In genomic region chr16:13668402-13669108, GRCm38 (mm10) we compare ENCODE assay signal across 8 mouse cellular contexts. TPM values are rescaled to one million over a fixed set of nuclear protein-coding genes. Genes with fewer than 3 reads are reported as not detected.
DNase-seq lines count a peak whose midpoint lies in the region; ATAC-seq lines count a peak whose summit lies in the region.

No protein-coding gene starts in this region.

- DNase-seq in heart, postnatal 25 days (ENCODE audit: low spot score), result no peak
- peak; percentile 74 for DNase-seq in MEL-GATA-1-ER (ENCODE audit: extremely low read depth, low read depth)
- peak; percentile 54 for DNase-seq in forebrain, embryonic 11.5 days (ENCODE audit: low spot score)
- no peak for DNase-seq in adrenal gland, postnatal 14 days
- no peak for DNase-seq in urinary bladder, postnatal 36 days (ENCODE audit: low spot score in 2 of 2)

- H3K9ac ChIP-seq in heart, embryonic 14.5 days (ENCODE audit: low read length), result peak overlapping the region; percentile 76; the same call in 1 of the 2 replicates
- H3K9ac ChIP-seq in forebrain, embryonic 11.5 days (ENCODE audit: low read length), result peak overlapping the region; percentile 74
- peak overlapping the region; percentile 73; the same call in 1 of the 2 replicates for H3K9ac ChIP-seq in limb, embryonic 12.5 days (replicated peaks)
- H3K9ac ChIP-seq in stomach, embryonic 16.5 days (ENCODE audit: low read length), result peak overlapping the region; percentile 86

- peak overlapping the region; percentile 72 for H3K4me2 ChIP-seq in heart, embryonic 14.5 days (ENCODE audit: low read length)
- H3K4me2 ChIP-seq in forebrain, embryonic 11.5 days (ENCODE audit: low read depth, low read length, severe bottlenecking), result peak overlapping the region; percentile 8; the same call in 1 of the 2 replicates
- H3K4me2 ChIP-seq in limb, embryonic 12.5 days, result peak overlapping the region; percentile 77
- H3K4me2 ChIP-seq in stomach, embryonic 16.5 days (ENCODE audit: low read depth, low read length), result peak overlapping the region; percentile 69

- peaks cover 26% of the 10 kb centered on the region for H3K36me3 ChIP-seq in heart, embryonic 14.5 days (ENCODE audit: control insufficient read depth, insufficient read depth, low read length)
- H3K36me3 ChIP-seq in forebrain, embryonic 11.5 days (ENCODE audit: control insufficient read depth, insufficient read depth, low read length), result no peaks in the 10 kb centered on the region
- H3K36me3 ChIP-seq in limb, embryonic 12.5 days, result peaks cover 14% of the 10 kb centered on the region
- no peaks in the 10 kb centered on the region for H3K36me3 ChIP-seq in stomach, embryonic 16.5 days (ENCODE audit: control insufficient read depth, insufficient read depth, low read length)

- H3K4me3 ChIP-seq in heart, embryonic 14.5 days (ENCODE audit: control insufficient read depth in 1 of 2, insufficient read depth in 1 of 2, low read depth in 1 of 2, low read length in 2 of 2), result peak overlapping the region; percentile 59 to 64; a peak in 3 of 4 replicates
- peak overlapping the region; percentile 54 for H3K4me3 ChIP-seq in forebrain, embryonic 11.5 days (ENCODE audit: low read depth, low read length)
- peak overlapping the region; percentile 71 for H3K4me3 ChIP-seq in limb, embryonic 12.5 days (replicated peaks)
- peak overlapping the region; percentile 84 for H3K4me3 ChIP-seq in stomach, embryonic 16.5 days (replicated peaks; ENCODE audit: low read length)

- H3K27me3 ChIP-seq in heart, embryonic 14.5 days (ENCODE audit: control insufficient read depth, insufficient read depth, low read length), result no peaks in the 10 kb centered on the region
- H3K27me3 ChIP-seq in forebrain, embryonic 11.5 days (ENCODE audit: control insufficient read depth, insufficient read depth, low read length), result no peaks in the 10 kb centered on the region
- H3K27me3 ChIP-seq in limb, embryonic 12.5 days, result no peaks in the 10 kb centered on the region
- no peaks in the 10 kb centered on the region for H3K27me3 ChIP-seq in stomach, embryonic 16.5 days (ENCODE audit: control insufficient read depth, insufficient read depth, low read length)

- 66% methylated on average over 10 of the region's 10 CpGs for WGBS in heart, embryonic 14.5 days
- WGBS in forebrain, embryonic 11.5 days, result 78% methylated on average over 10 of the region's 10 CpGs
- WGBS in limb, embryonic 12.5 days, result 80% methylated on average over 10 of the region's 10 CpGs
- WGBS in stomach, embryonic 16.5 days, result 73% methylated on average over 10 of the region's 10 CpGs

- intact Hi-C loops in heart, postnatal 25 days (cut with DNase I), result no loop called here

- no peaks in the 10 kb centered on the region for H3K9me3 ChIP-seq in heart, embryonic 14.5 days (ENCODE audit: control insufficient read depth, low read length)
- H3K9me3 ChIP-seq in forebrain, embryonic 11.5 days (ENCODE audit: control insufficient read depth, low read length), result no peaks in the 10 kb centered on the region
- no peaks in the 10 kb centered on the region for H3K9me3 ChIP-seq in limb, embryonic 12.5 days
- no peaks in the 10 kb centered on the region for H3K9me3 ChIP-seq in stomach, embryonic 16.5 days (replicated peaks; ENCODE audit: control insufficient read depth, low read length)

- H3K27ac ChIP-seq in heart, embryonic 14.5 days (replicated peaks in 1 of 2; ENCODE audit: control insufficient read depth in 1 of 2, insufficient read depth in 1 of 2, low read depth in 2 of 2, low read length in 2 of 2), result peak overlapping the region; percentile 29 to 65; a peak in 2 of 4 replicates
- H3K27ac ChIP-seq in forebrain, embryonic 11.5 days (ENCODE audit: low read depth, low read length), result no peak overlapping the region
- H3K27ac ChIP-seq in limb, embryonic 12.5 days, result peak overlapping the region; percentile 83
- peak overlapping the region; percentile 72 for H3K27ac ChIP-seq in stomach, embryonic 16.5 days (ENCODE audit: low read length)

- H3K4me1 ChIP-seq in heart, embryonic 14.5 days (ENCODE audit: control insufficient read depth in 2 of 2, insufficient read depth in 2 of 2, low read length in 2 of 2), result peaks cover 7 to 20% of the 10 kb centered on the region in 2 experiments; a peak in 3 of 4 replicates
- H3K4me1 ChIP-seq in forebrain, embryonic 11.5 days (replicated peaks; ENCODE audit: control insufficient read depth, insufficient read depth, low read length), result peaks cover 7% of the 10 kb centered on the region; the same call in 1 of the 2 replicates
- H3K4me1 ChIP-seq in limb, embryonic 12.5 days (replicated peaks), result peaks cover 17% of the 10 kb centered on the region
- H3K4me1 ChIP-seq in stomach, embryonic 16.5 days (ENCODE audit: control insufficient read depth, insufficient read depth, low read length), result peaks cover 18% of the 10 kb centered on the region; the same call in 1 of the 2 replicates

- ATAC-seq in heart, embryonic 14.5 days (ENCODE audit: insufficient number of reproducible peaks, insufficient read depth, low FRiP score, low read depth), result no peak
- ATAC-seq in forebrain, embryonic 11.5 days (replicated peaks; ENCODE audit: low FRiP score), result peak; percentile 0; the same call in 1 of the 2 replicates
- ATAC-seq in limb, embryonic 12.5 days (ENCODE audit: insufficient number of reproducible peaks, insufficient read depth, low FRiP score, low TSS enrichment, low read depth), result no peak
- ATAC-seq in stomach, embryonic 16.5 days (ENCODE audit: insufficient read depth, low FRiP score), result no peak

RNA-seq across cellular contexts. Expression of gene Parn, which starts 0.6 kb away (rescaled TPM):
- polyA plus RNA-seq in heart, embryonic 14.5 days (2014; fragmentation: Nextera tagmentation; extraction: Ambion mirVana), result 28.2 and 29.6 TPM in 2 replicates
- 10 to 100 TPM in 1 of 2 experiments, 1 to 10 TPM in 1; 8.5 to 10.4 TPM for total RNA-seq in heart, postnatal 25 days (2021)
- polyA plus RNA-seq in forebrain, embryonic 11.5 days (2014; fragmentation: Nextera tagmentation; extraction: Ambion mirVana), result 43.3 and 44.1 TPM in 2 replicates
- 41.4 and 44.8 TPM in 2 replicates for polyA plus RNA-seq in limb, embryonic 12.5 days (2016; fragmentation: Nextera tagmentation; extraction: Ambion mirVana)
- 38.7 and 42.1 TPM in 2 replicates for polyA plus RNA-seq in stomach, embryonic 16.5 days (2015; fragmentation: Nextera tagmentation; extraction: Ambion mirVana)
- total RNA-seq in adrenal gland, postnatal 14 days (2021), result 34.1 and 34.6 TPM in 2 replicates

RNA-seq across cellular contexts. Expression of gene Bfar, which starts 3.1 kb away (rescaled TPM):
- 38.9 and 42.8 TPM in 2 replicates for polyA plus RNA-seq in heart, embryonic 14.5 days (2014; fragmentation: Nextera tagmentation; extraction: Ambion mirVana)
- 10 to 100 TPM; 44.6 to 51.7 TPM for total RNA-seq in heart, postnatal 25 days (2021)
- polyA plus RNA-seq in forebrain, embryonic 11.5 days (2014; fragmentation: Nextera tagmentation; extraction: Ambion mirVana), result 41.2 and 48.4 TPM in 2 replicates
- polyA plus RNA-seq in limb, embryonic 12.5 days (2016; fragmentation: Nextera tagmentation; extraction: Ambion mirVana), result 44.5 and 46.4 TPM in 2 replicates
- polyA plus RNA-seq in stomach, embryonic 16.5 days (2015; fragmentation: Nextera tagmentation; extraction: Ambion mirVana), result 41.9 and 47.1 TPM in 2 replicates
- 56.5 and 58.6 TPM in 2 replicates for total RNA-seq in adrenal gland, postnatal 14 days (2021)

RNA-seq across cellular contexts. Expression of gene 3110001I22Rik, which starts 3.2 kb away (rescaled TPM):
- polyA plus RNA-seq in heart, embryonic 14.5 days (2014; fragmentation: Nextera tagmentation; extraction: Ambion mirVana), result 2.8 and 3.5 TPM in 2 replicates
- total RNA-seq in heart, postnatal 25 days (2021), result 1 to 10 TPM; 2.2 TPM
- polyA plus RNA-seq in forebrain, embryonic 11.5 days (2014; fragmentation: Nextera tagmentation; extraction: Ambion mirVana), result 9.1 and 9.9 TPM in 2 replicates
- 7.3 and 8.5 TPM in 2 replicates for polyA plus RNA-seq in limb, embryonic 12.5 days (2016; fragmentation: Nextera tagmentation; extraction: Ambion mirVana)
- 4.6 and 4.8 TPM in 2 replicates for polyA plus RNA-seq in stomach, embryonic 16.5 days (2015; fragmentation: Nextera tagmentation; extraction: Ambion mirVana)
- 6.3 and 8.5 TPM in 2 replicates for total RNA-seq in adrenal gland, postnatal 14 days (2021)

Comparison
In these comparisons a context has a peak if more than half of its experiments do, and no peak if none do; other contexts are left out.
1. H3K4me2 ChIP-seq: peak in every context shown above with its lines; median percentile 77 in limb, embryonic 12.5 days; 72 in heart, embryonic 14.5 days; 69 in stomach, embryonic 16.5 days; 8 in forebrain, embryonic 11.5 days.
2. DNase-seq: peak in MEL-GATA-1-ER (single experiment) and forebrain, embryonic 11.5 days (single experiment); none in heart, postnatal 25 days (single experiment), adrenal gland, postnatal 14 days (single experiment) and urinary bladder, postnatal 36 days (0 of 2).
3. Peak in every context shown above with its lines, with median percentiles within 50 percentile points of each other: H3K4me3 ChIP-seq and H3K9ac ChIP-seq.